Mouse (Mus musculus): ENCODE measurements at regions not wholly inside any gene's neighbourhood (a gene's known extent, or its start where the extent isn't known, plus 50 kb on each side); places are given as distances from the start of the nearest gene placed in this dataset.

GRCm38 (mm10) chr12:109527414-109528262 lies 72.5 kb downstream of the Rtl1 start:
- no peak for TF ChIP-seq GATA1 (IDR thresholded peaks at IDR 0.05; ENCODE audit: borderline replicate concordance, low read length)
- no peak for TF ChIP-seq FLI1 (IDR thresholded peaks at IDR 0.05; ENCODE audit: low read length)
- H3K36me3 ChIP-seq (replicated peaks; ENCODE audit: low read length) = peaks cover 3% of the 10 kb centered on the region
- H3K4me1 ChIP-seq = peaks cover 27% of the 10 kb centered on the region
- H3K27me3 ChIP-seq (replicated peaks) = peaks cover 34% of the 10 kb centered on the region
- H3K9me3 ChIP-seq = peaks cover 45% of the 10 kb centered on the region
- H3K4me3 ChIP-seq (replicated peaks) = peak overlapping the region; percentile 62

- H3K4me1 ChIP-seq = peaks cover 7% of the 10 kb centered on the region
- H3K36me3 ChIP-seq (replicated peaks; ENCODE audit: low read length) = peaks cover 3% of the 10 kb centered on the region
- TF ChIP-seq GATA1 (IDR thresholded peaks at IDR 0.05; ENCODE audit: borderline replicate concordance, low read length) (no peak), FLI1 (IDR thresholded peaks at IDR 0.05; ENCODE audit: low read length) (no peak)
- peaks cover 45% of the 10 kb centered on the region for H3K9me3 ChIP-seq
- no peak overlapping the region for H3K4me3 ChIP-seq (replicated peaks)
- H3K27me3 ChIP-seq (replicated peaks) = peaks cover 21% of the 10 kb centered on the region
Observed at GRCm38 (mm10) chr12:109525613-109526012, 73.0 kb downstream of the Dlk1 start.

GRCm38 (mm10) chr12:109521199-109521780 lies 68.7 kb downstream of the Dlk1 start:
- TF ChIP-seq FLI1 (IDR thresholded peaks at IDR 0.05; ENCODE audit: low read length) = no peak
- TF ChIP-seq GATA1 (IDR thresholded peaks at IDR 0.05; ENCODE audit: borderline replicate concordance, low read length) = no peak
- peaks cover 19% of the 10 kb centered on the region for H3K27me3 ChIP-seq (replicated peaks)
- H3K9me3 ChIP-seq = peaks cover 7% of the 10 kb centered on the region
- H3K4me3 ChIP-seq (replicated peaks) = no peak overlapping the region
- H3K36me3 ChIP-seq (replicated peaks; ENCODE audit: low read length) = no peaks in the 10 kb centered on the region
- H3K4me1 ChIP-seq = peaks cover 8% of the 10 kb centered on the region

- H3K4me1 ChIP-seq = peaks cover 8% of the 10 kb centered on the region
Observed at GRCm38 (mm10) chr12:109520414-109520813, 67.8 kb downstream of the Dlk1 start.

GRCm38 (mm10) chr12:109519838-109520237 lies 67.2 kb downstream of the Dlk1 start:
- H3K9me3 ChIP-seq = no peaks in the 10 kb centered on the region
- H3K4me3 ChIP-seq (replicated peaks) = no peak overlapping the region
- H3K36me3 ChIP-seq (replicated peaks; ENCODE audit: low read length) = no peaks in the 10 kb centered on the region
- peaks cover 8% of the 10 kb centered on the region for H3K4me1 ChIP-seq
- TF ChIP-seq FLI1 (IDR thresholded peaks at IDR 0.05; ENCODE audit: low read length) = no peak
- TF ChIP-seq GATA1 (IDR thresholded peaks at IDR 0.05; ENCODE audit: borderline replicate concordance, low read length) = no peak
- H3K27me3 ChIP-seq (replicated peaks) = peaks cover 33% of the 10 kb centered on the region

More at GRCm38 (mm10) chr12:109520414-109520813, 67.8 kb downstream of the Dlk1 start:
- TF ChIP-seq FLI1 (IDR thresholded peaks at IDR 0.05; ENCODE audit: low read length) = no peak
- TF ChIP-seq GATA1 (IDR thresholded peaks at IDR 0.05; ENCODE audit: borderline replicate concordance, low read length) = no peak
- no peaks in the 10 kb centered on the region for H3K9me3 ChIP-seq
- H3K27me3 ChIP-seq (replicated peaks) = peaks cover 27% of the 10 kb centered on the region
- H3K36me3 ChIP-seq (replicated peaks; ENCODE audit: low read length) = no peaks in the 10 kb centered on the region
- no peak overlapping the region for H3K4me3 ChIP-seq (replicated peaks)

- no peak for TF ChIP-seq GATA1 (IDR thresholded peaks at IDR 0.05; ENCODE audit: borderline replicate concordance, low read length)
- no peak for TF ChIP-seq FLI1 (IDR thresholded peaks at IDR 0.05; ENCODE audit: low read length)
- Histone ChIP-seq H3K4me3 (replicated peaks) (no peak overlapping the region), H3K36me3 (replicated peaks; ENCODE audit: low read length) (no peaks in the 10 kb centered on the region), H3K9me3 (no peaks in the 10 kb centered on the region), H3K4me1 (peaks cover 8% of the 10 kb centered on the region), H3K27me3 (replicated peaks) (peaks cover 43% of the 10 kb centered on the region)
Observed at GRCm38 (mm10) chr12:109518413-109519021, 65.9 kb downstream of the Dlk1 start.

GRCm38 (mm10) chr12:109517764-109518163 lies 65.1 kb downstream of the Dlk1 start:
- H3K9me3 ChIP-seq = no peaks in the 10 kb centered on the region
- peaks cover 14% of the 10 kb centered on the region for H3K4me1 ChIP-seq
- H3K27me3 ChIP-seq (replicated peaks) = peaks cover 44% of the 10 kb centered on the region
- TF ChIP-seq FLI1 (IDR thresholded peaks at IDR 0.05; ENCODE audit: low read length) (no peak), GATA1 (IDR thresholded peaks at IDR 0.05; ENCODE audit: borderline replicate concordance, low read length) (no peak)
- H3K4me3 ChIP-seq (replicated peaks) = no peak overlapping the region
- H3K36me3 ChIP-seq (replicated peaks; ENCODE audit: low read length) = no peaks in the 10 kb centered on the region

- peaks cover 50% of the 10 kb centered on the region for H3K27me3 ChIP-seq (replicated peaks)
- H3K4me1 ChIP-seq = peaks cover 22% of the 10 kb centered on the region
- no peak overlapping the region for H3K4me3 ChIP-seq (replicated peaks)
- TF ChIP-seq FLI1 (IDR thresholded peaks at IDR 0.05; ENCODE audit: low read length) (no peak), GATA1 (IDR thresholded peaks at IDR 0.05; ENCODE audit: borderline replicate concordance, low read length) (no peak)
- H3K36me3 ChIP-seq (replicated peaks; ENCODE audit: low read length) = no peaks in the 10 kb centered on the region
- H3K9me3 ChIP-seq = no peaks in the 10 kb centered on the region
Observed at GRCm38 (mm10) chr12:109516961-109517360, 64.3 kb downstream of the Dlk1 start.

- Histone ChIP-seq H3K9me3 (no peaks in the 10 kb centered on the region), H3K4me3 (replicated peaks) (no peak overlapping the region), H3K36me3 (replicated peaks; ENCODE audit: low read length) (no peaks in the 10 kb centered on the region), H3K4me1 (peaks cover 25% of the 10 kb centered on the region), H3K27me3 (replicated peaks) (peaks cover 71% of the 10 kb centered on the region)
- TF ChIP-seq FLI1 (IDR thresholded peaks at IDR 0.05; ENCODE audit: low read length) (no peak), GATA1 (IDR thresholded peaks at IDR 0.05; ENCODE audit: borderline replicate concordance, low read length) (no peak)
Observed at GRCm38 (mm10) chr12:109514292-109514818, 61.7 kb downstream of the Dlk1 start.

All from megakaryocyte, embryonic 14.5 days (primary cell).